Mouse (Mus musculus): ENCODE results near the gene Gm39566.

The Gm39566 gene

DNA sequence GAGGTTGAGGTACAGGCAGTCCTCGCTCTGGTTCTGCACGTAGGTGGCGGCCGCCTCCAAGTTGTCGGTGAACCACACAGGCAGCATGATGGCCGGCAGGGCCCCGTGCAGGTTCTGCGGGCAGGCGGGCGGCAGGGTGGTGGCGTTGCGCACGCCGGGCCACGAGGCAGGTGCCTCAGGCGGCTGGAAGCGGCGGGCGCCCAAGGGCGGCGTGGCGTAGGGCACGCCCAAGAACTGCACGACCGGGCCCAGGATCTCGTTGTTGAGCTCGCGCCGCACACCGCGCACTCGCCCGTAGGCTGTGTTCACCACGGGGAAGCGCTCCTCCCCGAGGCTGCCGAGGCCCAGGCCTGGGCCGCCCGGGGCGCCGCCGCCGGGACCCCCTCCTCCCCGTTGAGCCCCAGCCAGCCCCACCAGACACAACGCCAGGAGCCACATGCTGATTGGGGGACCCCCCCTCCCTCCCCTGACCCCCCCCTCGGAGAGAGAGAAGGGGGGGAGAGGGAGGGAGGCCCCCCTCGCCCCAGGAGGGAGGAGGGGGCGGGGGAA is 19.0 kb upstream of the Gm39566 start:
- no peak for DNase-seq (ENCODE audit: low spot score in 2 of 2)

DNA sequence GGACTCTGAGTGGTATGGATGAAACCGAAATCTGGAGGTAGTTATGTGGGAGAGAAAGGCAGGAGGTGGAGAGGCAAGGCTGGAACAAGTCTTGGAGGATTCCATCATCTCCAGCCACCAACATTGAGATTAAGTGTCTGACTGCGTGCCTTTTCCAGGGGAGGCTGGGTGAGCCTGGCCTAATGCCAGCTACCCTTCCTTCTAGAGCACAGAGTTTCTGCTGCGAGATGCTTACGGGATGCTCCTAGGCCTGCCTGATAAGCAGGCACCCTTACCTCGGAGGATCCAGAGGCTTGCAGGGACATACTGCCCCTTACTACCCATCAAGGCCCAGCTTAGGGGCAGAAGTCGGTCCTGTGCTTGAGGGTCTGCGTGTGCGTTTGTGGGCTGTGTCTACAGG is 18.5 kb upstream of the Gm39566 start:
- DNase-seq (ENCODE audit: low spot score in 2 of 2): no peak

DNA sequence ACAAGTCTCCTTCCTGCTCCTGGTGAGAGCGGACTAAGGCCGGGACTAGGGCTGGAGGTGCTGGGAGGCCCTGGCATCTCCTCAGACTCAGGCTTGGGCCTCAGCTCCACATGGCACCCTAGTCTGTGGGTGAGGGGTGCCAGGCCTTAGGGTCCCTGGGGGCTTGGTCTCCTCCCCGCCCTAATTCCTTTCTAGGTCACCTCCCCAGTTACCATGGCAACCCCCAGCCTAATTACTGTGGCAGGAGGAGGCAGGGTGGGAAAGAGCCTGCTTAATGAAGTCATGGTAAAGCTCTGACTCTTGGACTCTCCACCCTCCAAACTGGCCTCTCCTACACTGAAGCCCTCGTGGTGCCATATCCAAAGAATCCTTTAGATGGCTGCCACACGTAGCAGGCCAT is 13.7 kb upstream of the Gm39566 start:
- no peak for DNase-seq (ENCODE audit: low spot score in 2 of 2)

DNA sequence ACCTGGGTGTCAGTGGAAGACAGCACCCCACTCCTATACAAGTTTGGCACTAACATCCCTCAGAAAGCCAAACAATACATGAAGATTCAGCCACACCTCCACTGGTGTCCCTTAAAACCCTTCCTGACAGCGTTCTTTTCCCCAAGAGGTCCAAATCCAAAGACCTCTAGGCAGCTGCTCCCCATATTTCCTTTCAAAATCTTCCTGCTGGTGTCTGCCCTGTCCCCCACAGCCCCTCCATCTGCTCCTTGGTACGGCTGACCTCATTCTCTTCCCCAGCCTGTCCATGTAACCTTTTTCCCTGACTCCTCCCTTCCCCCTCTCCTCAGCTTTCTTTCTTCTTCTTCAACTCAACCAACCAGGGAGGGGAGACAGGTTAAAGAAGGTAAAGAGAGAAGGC is 8.4 kb upstream of the Gm39566 start:
- DNase-seq (ENCODE audit: low spot score in 2 of 2): no peak

DNA sequence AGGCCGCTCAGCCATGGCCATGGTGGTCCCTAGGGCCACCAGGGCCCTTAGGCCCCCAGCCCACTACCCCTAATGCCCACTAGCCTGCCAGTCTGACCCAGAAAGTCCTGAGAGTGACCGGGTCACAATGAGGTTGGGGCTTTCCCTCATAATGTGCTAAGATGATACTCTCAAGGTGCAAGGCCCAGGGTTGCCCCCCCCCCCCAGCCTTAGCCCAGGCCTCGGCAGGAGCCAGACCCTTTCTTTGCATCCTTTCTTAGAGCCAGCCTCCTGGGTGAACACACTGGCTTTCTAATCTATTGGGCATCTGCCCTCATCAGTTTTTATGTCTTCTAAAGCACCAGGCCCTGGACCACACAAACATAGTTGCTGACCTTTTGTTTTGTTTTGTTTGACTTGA is 7.0 kb upstream of the Gm39566 start, which contains the start of gene Spem1:
Gene Spem1, minus strand, starts transcription at position 101 of the 400 bp plus-strand sequence.
- DNase-seq (ENCODE audit: low spot score in 2 of 2): no peak

DNA sequence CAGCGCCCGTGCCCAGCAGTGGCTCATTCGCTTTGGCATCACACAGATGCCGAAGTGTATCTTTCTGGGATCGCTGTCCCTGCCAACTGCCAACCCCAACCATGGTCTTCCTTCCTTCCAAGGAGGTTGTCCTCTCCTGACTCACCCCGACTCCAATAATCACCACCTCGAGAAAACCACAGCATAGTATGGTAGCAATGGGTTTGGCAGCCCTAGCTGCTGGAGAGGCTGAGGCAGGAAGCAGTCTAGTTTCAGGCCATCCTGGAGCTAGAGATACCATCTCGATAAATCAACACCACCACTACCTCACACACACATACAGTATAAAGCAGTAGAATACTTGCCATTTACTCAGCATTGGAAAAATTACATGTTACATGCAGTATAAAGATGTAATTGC is 3.8 kb upstream of the Gm39566 start:
- no peak for DNase-seq (ENCODE audit: low spot score in 2 of 2)

DNA sequence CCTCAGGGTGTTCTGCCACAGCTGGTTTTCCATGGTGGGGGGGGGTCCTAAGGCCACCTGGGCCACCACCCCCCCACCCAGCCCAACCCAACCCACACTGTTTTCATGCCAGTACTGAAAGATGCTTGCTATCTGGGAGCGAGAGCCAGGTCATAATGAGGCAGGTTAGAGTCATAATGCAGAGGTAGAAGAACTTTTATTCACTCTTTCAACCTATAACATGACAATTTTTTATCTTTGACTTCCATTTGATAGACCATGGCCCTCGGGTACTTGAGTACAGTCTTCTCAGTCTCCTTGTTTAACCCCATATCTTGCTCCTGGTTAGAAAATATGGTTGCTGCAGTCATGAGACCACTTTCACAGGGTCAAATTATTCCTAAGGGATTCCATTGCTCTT is 3.3 kb upstream of the Gm39566 start, which contains the start of gene Spem2:
Gene Spem2, minus strand, starts transcription at position 101 of the 400 bp plus-strand sequence.
- no peak for DNase-seq (ENCODE audit: low spot score in 2 of 2)

DNA sequence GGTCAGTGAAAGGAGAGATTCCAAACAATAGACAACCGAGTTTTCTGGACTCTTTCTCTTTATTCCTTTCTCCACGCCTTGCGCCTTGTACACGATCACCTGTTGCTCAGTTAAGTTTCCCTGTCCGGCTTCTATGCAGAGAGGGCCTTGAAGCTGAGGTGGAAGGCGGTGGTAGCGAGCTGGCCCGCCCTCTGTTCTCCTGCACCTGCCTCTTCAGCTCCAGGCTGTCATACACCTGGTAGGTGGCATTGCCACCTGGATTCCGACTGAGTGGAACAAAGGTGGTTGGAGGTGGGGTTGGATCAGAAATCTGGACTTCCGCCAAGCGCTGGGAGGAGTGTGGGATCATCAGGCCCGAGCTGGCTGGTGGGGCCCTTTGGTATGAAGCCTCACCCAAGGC is 1.4 kb upstream of the Gm39566 start:
- no peak for DNase-seq (ENCODE audit: low spot score in 2 of 2)

DNA sequence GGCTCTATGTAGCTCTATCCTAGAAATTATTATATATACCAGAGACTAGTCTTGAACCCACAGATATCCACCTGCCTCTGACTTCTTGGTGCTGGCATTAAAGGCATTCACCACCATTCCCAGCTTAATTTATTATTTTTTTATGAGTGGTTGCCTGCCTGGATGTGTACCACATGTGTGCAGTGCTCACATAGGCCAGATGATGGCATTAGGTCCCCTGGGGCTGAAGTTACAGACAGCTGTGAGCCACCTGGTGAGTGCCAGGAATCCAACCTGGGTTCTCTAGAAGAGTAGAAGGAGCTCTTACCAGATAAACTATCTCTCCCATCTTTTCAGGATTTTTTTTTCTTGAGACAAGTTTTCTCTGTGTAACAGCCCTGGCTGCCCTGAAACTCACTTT is 4.8 kb downstream of the Gm39566 start:
- no peak for DNase-seq (ENCODE audit: low spot score in 2 of 2)

DNA sequence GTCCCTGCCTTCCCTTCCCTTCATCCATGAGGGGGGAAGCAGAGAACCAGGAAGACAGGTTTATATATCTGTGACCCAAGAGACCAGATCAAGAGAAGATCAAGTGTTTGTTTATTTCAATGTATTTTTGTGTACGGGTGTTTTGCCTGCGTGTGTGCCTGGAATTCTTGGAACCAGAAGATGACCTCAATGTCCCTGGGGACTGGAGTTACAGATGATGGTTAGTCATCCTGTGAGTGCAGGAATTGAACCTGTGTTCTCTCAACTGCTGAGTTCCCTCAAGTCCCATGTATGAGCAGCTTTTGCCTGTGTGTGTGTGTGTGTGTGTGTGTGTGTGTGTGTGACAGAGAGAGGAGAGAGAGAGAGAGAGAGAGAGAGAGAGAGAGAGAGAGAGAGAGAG is 7.5 kb downstream of the Gm39566 start:
- no peak for DNase-seq (ENCODE audit: low spot score in 2 of 2)

DNA sequence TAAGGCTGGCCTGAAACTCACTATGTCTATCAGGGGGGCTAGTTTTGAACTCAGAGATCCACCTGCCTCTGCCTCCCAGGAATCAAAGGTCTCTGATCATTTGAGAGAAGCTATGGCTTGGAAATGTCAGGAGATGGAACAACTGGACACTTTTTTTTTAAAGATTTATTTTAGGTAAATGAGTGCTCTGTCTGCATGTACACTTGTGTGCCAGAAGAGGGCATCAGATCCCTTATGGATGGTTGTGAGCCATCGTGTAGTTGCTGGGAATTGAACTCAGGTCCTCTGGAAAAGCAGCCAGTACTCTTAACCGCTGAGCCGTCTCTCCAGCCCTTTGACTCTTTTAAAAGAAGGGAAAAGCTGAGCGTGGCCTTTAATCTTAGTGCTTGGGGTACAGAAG is 8.7 kb downstream of the Gm39566 start:
- no peak for DNase-seq (ENCODE audit: low spot score in 2 of 2)

DNA sequence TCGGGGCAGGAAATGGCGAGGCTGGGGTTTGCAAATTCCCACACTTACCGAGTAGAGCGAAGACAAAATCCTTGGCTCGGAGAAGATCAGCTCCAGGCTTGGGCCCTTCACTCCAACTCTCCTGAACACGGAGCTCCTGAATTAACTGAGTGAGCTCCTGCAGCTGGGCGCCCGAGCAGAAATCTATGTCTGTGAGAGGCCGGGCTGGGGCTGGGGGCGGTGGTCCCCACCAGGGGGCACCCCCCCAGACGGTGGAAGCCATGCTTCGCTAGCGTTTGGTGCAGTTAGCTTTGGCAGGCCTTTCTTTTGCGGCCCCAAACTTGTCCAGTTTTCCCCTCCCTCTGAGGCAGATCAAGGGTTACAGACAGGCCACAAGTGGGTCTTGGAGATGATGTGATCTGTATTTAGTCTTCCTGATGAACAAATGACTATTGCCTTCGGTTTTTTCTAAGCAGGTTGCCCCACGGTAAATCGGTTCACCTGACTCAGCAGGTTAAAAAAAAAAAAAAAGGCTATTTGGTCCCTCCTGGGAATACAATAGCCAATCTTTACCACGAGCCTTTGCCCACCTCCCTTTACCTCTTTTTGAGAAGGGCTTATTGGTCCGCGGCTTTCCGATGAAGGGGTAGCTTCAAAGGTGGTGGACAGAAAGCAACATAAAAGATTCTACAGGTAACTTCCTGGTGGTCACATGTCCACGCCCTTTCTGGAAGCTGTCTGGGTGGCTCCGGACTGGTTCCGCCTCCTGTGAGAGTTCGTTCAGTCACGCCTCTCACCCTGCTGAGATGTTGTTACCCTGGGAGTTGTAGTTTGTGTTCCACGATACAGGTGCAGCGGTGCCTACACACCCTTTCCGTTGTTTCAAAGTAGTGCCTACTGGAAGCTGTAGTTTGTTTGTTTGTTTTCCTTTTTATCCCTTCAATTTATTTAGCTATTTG is 9.9 kb downstream of the Gm39566 start, which contains the start of gene Tmem102:
Gene Tmem102, minus strand, starts transcription at position 653 of the 938 bp plus-strand sequence.
- no peak for DNase-seq (ENCODE audit: low spot score in 2 of 2)

DNA sequence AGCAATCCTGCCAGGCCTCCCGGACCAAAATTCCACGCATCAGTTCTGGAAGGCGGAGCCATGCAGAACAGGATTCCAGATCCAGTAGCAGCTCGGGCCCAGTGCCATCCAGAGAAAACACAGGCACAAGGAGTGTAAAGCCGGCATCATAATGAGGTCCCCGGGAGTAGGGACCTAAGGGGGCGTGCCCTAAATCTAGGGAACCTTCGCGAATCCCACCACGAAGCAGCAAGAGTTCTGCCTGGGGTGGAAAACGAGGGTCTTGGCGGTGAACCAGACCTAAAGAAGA is 10.5 kb downstream of the Gm39566 start:
- no peak for DNase-seq (ENCODE audit: low spot score in 2 of 2)

DNA sequence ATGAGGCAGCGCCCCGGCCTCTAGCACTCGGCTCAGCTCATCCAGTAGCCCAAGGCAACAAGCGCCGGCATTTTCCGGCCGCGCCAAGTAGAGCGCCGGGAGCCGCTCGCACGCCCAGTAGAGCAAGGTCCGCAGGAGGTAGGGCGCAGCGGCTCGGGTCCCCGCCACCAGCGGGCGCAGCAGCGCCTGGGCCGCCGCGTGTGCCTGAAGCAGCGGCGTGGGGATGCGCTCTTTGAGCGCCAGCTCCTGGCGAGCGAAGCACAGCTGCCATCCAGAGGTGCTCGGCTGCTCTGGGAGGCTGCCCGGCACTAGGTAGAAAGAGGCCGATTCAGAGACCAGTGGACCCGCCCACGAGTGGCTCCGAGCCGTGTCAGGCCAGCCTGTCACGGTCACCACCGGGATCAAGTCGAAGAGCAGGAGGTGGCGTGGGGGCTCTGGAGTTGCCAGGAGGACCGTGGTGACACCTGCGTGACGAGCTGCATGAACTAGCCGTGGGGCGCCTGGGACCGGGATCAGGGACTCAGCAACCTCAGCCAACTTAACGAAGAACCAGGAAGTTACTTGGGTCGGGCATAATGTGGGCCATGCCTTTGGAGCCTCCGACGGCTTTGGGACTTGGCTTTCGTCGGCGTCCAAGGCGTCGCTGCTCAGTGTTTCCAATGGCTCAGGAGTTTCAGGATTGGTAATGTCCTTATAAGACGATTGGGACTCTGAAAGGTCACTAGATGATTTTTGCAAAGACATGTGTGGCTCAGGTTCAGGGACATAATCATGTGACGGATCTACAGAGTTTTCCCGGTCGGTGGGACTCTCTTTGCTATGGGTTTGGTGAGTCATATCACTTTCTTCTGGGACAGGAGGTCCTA is 11.1 kb downstream of the Gm39566 start:
- DNase-seq (ENCODE audit: low spot score in 2 of 2): peak in 1 of 2 experiments; percentile 59

DNA sequence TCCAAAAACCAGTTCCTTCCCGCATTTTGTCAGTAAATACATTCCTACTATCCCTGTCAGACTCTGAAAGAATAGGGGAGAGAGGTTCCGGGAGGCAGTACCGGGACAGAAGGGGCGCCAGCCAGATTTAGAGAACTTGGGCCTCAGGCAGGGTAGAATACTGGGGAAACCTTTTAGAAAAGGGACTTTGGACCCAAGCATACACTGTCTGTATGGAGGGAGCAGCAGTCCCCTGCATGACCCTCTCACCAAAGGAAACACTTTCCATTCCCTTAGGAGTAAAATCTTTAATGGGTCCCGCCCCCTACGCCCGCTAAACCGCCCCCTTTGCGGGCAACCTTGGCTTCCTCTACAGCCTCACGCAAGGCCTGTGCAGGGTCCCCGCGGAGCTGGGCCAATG is 11.8 kb downstream of the Gm39566 start:
- DNase-seq (ENCODE audit: low spot score in 2 of 2): no peak

DNA sequence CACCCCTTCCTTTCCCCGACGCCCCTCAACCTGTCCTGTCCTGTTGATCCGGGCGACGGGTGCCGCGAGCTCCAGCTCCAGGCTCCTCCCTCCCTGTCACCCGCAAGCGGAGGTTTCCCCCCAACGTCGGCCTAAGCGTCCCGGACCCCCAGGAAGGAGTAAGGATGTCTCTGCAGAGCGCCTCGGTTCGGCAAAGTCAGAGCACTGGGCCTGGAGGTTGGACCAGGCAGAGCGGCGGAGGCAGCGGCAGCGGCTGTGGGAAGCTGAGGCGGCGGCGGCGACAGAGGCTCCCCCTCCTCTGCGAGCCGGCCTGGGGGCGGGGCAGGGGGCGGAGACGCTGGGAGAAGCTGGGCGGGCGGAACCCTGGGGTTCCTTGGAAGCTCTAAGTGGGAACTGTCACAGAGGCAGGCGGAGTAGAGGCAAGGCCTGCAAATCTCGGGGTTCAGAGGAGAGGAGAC is 12.4 kb downstream of the Gm39566 start:
- DNase-seq (ENCODE audit: low spot score in 2 of 2): peak in 1 of 2 experiments; percentile 60

DNA sequence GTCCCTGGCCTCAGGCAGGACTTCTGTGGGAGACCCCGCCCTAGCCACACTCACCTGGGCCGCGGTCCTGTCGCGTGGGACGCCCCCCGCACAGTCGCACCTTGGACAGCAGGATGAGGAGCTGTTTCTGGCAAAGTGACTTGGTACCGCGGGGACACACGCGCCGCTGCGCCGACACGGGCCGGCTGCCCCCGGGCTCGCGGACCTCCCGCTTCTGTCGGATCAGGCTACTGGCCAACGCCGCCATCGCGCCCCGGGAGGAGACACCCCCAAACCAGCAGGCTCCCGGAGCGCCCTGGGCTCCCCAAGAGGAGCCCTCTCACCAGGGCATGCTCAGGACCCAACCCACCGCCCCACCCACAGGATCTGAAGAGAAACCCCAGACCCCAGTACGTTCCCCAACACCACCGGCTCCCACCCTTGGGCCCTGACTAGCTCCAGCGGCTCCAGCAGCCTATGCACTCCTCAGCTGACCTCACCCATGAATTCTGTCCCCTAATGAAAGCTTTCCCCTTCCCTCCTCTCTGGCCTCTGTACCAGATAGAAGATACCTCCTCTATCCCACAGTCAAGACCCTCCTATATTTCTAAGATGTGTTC is 13.6 kb downstream of the Gm39566 start, which contains the start of gene Fgf11:
Gene Fgf11, minus strand, starts transcription at position 479 of the 599 bp plus-strand sequence.
- DNase-seq (ENCODE audit: low spot score in 2 of 2): no peak

DNA sequence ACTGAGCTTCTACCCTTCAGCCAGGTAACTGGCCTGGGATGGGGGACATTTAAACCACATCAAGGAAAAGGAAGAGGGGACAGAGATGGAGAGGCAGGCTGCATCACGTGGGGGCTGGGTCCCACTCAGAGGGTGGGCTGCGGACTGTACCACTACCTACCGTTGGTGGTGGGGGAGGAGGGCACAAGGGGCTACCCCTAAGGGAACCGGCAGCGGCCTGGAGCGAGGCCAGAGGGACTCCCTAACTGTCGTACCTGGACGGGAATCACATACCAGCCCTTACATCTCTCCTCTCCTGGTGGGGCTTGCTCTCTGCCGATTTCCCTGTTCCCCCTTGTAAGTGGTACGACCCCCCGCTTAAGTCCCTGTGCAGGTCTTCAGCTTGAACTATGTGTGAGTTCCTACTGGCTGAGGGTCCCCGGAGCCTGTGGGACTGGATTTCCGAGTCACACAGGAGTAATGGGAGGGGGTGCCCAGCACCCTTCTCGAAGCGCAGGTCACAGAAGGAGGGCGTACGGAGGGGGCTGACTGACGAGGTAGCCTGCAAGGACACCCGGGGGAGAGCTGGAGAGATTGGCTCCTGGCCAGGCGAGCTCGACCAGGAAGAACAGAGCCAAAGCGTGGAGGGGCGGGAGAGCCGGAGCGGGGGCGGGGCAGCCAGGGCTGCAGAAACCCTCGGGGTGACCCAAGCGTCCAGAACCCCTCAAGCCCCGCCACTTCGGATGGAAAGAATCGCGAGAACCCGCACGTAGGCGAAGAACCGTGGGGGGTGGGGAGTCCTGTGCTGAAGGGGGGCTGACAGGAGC is 14.5 kb downstream of the Gm39566 start:
- no peak for DNase-seq (ENCODE audit: low spot score in 2 of 2)

DNA sequence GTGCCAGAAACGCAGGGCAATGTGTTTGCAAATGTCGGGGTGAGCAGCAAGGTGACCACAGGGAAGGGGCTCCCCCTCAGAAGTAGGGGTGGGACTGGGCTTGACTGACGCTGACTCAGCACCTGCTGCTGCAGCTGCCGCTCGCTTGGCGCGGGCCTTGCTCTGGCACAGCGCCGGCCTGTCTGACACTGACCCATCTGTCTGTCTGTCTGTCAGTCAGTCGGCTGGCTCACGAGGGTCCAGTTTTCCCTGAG is 15.0 kb downstream of the Gm39566 start:
- no peak for DNase-seq (ENCODE audit: low spot score in 2 of 2)

DNA sequence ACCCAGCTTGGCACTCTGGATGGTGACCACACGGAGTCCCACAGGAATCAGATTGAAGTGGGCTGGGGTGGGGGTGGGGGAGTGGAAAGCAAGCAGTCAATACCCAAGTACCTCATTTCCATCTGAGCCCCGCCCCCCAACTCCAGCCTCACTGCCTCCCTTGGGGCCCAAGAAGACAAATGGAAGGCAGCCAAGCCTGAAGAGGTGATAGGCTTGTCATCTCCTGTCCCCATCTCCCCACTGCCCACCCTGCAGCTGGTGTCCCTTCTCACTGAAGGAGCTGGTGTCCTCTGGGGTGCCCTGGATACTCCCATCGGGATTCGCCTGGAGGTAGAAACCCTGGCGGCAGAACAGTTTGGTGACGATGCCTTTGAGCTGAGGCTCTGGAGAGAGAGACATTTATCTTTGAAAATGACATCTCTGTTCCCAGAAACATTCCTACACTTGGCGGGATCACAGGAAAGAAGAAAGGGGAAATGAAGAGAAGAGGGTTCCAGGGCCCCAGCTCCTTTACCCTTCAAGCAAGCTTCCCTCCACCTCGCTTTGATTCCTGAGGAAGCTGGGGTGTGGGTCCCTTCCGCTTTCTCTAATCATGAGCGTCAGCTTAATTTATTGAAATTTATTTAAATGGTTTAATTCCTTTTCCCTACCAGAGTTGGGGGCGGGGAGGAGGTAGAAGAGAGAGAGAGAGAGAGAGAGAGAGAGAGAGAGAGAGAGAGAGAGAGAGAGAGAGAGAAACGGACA is 15.5 kb downstream of the Gm39566 start:
- no peak for DNase-seq (ENCODE audit: low spot score in 2 of 2)

DNA sequence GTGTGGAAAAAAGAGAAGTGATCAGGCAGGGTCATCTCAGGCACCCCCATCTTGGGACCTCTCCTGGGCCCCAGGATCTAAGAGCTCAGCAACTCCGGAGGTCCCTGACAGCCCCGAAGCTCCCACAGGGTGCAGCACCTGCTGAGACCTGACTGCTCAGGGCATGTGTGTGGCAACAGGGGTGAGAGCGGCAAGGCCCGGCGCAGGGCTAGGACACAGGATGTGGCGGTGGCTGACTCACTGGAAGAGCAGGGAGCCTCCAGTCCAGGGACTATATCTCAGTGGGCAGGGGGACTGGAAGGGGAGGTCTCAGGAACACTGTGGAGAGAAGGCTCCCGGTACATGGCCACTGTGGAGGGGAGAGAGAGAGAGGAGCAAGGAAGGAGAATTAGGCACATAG is 17.2 kb downstream of the Gm39566 start:
- DNase-seq (ENCODE audit: low spot score in 2 of 2): no peak
